Mouse (Mus musculus): ENCODE data around the gene Fmnl1.

Fmnl1 gene

DNA sequence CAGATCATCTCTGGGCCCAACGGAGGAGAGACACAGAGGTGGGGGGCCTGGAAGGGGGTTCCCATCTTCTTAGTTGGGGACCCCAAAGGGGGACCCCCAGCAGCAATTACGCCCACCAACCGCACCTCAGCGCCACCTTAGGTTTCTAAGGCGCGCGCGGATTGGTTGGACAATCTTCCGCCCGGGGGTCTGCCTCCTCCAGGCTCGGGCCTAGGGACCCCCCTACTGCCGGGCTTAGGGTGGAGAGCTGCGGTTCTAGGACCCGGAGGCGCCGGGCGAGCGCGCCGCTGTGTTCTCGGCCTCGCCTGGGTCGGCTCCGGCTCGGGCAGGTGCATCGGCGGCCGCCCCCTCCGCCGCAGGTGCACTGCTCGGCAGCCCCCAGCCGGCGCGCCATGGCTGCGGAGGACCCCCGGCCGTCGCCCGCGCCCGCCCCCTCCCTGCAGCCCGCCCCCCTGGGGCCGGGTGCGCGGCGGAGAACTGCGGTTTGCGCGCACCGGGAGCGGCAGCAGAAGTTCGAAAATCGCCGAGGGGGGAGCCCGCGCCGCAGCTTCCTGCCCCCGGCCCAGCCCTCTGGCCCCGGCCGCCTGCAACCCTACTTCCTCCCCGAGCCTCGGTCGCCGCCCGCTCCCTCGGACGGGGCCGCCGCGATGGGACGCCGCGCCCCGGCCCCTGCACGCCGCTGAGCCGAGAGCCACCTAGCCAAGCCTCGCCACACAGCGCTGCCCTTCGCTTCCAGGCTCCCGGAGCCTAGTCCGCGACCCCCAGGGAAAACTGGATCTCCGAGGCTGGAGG is at the start of gene Fmnl1:
Fmnl1 (plus strand) TSS at position 614 of the 792 bp plus-strand sequence.
- DNase-seq, result peak; percentile 38 to 58

DNA sequence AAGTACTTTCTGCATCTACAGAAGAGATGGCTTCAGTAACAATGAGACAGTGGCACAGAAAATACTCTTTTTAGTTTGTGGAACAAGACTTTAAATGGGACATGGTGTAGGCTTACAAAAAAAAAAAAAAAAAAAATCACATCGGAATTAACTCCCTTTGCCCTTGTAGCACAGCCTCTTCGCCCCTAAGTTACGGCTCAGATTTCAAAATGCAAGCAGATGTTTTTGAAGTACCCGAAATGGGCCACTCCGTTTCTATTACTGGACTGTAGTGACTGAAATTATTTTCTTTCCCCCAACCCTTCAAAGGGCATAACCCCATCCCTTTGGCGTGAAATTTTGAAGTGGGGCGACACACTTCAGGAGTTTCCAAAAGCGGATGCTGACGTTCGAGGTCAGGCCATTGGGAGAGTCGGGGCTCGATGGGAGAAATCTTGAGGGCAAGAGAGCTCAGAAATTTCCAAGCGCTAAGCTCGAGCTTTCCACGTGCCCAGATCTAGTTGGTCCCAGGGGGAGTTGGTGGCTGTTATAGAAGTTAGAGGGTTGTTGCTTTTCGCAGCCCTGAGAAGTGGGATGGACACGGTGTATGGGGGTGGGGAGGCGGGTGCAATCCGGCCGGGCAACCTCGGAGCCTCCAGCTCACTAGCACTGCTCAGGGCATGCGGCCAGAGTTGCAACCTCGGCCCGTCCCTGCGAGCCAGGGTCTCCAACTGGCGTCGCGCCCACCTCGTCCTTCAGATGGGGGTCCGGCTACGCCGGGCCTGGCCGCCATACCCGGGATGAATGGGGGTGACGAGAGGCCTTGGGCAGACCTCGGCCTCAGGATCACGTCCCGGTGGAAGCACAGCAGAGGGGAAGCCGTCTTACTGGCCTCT is 39.0 kb upstream of the Fmnl1 start, which contains the start of gene Hexim2:
Hexim2 (plus strand) TSS at position 729 of the 875 bp plus-strand sequence.
- peak; percentile 60 to 62 for DNase-seq

DNA sequence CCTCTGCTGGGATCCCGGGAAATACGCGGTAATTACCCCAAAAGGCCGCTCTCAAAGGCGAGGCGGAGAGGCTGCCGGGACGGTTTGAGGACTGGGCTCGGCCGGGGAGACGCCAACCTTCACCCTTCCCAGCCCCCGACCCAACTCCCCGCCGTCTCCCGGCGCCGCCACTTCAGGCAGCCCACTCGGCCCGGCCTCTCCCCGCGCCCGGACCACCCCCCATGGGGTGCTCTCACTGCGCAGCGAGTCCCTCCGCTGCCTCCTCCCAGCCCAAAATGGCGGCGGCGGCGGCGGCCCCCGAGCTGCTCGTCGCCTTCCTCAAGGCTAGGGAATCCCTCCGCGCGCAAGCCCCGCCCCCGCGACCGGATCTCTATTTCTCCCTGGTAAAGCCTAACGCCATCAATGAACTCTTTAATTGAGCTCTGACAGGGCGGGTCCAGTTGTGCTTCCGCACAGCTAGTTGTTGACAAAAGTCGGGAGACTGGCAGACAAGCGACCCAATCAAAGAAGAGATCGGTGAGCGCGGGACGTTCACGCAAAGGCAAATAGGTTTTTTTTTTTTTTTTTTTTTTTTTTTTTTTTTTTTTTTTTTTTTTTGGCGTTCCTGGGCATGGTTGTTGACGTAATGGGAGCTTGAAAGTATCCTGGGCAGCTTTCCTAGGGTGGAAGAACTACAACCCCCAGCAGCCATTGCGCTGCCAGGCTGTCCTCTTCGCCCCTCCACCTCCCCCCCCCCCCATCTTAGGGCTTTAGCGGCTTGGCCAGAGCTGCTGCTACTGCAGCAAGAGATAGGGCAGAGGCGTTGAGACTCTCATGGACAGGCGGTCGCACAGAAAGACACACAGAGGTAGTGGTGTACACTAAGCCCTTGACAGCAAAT is 38.1 kb upstream of the Fmnl1 start:
- DNase-seq, result peak; percentile 100

DNA sequence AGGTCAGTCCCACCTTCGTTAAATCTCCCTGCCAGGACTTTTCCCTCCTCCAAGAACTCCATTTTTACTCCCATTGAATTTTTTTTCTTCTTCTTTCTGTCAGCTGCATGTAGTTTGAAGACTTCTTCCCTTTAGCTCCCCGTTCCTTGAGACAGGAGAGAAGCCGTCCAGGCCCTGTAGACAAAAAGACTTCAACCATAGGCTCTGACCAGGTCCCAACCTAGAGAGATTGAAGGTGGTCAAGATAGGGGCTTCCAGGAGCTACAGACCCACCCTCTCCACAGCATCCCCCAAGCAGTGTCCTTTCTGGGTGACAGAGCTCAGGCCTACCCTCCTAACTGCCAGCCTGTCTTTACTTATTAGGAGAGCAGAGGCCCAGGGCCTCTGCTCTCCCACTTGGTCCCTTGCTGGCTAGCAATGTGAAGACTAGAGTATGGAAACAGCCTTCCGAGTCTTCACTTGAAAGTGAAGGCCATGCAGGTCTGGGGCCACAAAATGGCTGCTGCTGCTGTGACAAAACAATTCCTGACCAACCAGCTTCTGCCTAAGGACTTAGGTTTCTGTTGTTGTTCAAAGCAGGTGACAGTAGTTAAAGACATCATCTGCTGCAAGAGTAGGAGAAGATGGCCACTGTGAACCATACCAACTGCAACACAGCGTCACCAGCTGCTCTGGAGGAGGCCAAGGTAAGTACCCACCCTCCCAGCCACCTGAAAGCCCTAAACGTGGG is 37.3 kb upstream of the Fmnl1 start:
- no peak for DNase-seq

DNA sequence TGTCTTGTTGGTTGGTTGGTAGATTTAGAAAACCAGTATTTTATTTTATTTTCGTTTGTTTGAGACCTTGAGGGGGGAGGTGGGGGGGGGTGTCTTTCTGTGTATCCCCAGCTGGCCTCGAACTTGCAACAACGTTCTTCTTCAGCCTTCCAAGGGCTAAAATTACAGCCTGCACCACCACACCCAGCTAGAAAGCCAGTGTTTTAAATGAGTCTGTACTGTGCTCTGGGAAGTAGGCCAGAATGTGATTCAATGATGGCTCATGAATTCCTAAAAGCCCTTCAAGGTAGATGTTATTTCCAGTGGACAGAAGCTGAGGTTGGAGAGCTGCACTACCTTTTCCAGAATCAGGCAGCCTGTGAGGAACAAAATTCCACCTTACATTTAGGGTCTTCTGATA is 36.7 kb upstream of the Fmnl1 start:
- DNase-seq, result no peak

DNA sequence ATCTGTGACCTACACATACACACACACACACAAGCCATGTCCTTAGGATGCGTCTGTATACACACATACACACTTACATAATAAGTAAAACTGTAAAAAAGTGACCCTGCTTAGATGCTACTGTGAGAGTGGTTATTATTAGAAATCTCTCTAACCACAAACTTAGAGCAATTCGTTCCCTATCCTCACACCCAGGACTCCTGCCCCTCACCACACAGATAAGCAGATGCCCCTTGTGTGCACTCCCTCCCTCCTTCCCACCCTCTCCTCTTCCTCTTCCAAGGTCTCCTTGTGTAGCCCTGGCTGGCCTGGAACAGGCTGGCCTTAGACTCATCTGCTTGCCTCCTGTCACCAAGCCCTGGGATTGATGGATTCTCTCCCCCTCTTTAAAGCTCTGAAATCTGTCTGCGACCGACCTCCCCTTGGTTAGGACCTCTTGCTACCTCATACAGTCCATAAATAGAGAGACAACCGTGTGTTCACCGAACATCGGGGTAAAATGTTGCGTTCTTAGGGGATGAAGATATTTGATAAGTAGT is 34.8 kb upstream of the Fmnl1 start:
- DNase-seq, result no peak

DNA sequence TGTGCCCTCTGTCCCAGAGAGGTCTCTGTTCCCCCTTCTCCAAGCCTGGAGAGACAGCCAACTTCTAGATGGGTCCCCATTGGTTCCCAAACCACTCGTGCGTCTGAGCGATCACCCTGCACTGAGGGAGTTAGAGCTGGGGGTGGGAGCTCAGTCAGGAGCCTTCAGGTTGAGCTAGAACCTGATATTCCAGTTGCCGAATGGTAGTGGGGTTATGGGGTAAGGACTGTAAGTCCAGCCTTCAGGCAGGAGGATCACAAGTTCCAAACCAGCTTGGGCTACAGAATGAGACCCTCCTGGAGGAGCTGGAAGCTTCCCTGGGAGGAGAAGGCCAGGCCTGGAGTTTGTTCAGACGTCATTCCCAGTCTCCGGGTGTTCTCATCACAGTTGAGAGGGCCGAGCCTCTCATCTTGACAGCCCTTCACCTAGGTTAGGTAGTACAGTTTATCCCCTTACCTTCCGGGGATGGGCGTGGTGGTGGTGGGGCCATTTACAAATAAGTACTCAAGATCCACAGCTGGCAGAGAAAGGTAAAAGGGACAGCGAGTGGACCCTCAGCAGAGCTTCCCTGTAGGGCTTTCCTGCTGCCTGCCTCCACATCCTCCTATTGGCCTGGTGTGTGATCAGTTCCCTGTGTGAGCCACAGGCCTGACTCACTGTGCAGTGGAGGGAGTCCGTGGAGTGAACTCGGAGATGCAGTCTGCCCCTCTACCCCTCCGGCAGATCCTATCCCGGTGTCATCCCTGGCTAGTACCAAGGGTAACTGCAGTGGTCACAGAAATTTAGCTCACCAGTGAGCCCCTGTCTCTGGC is 30.8 kb upstream of the Fmnl1 start:
- DNase-seq, result no peak

DNA sequence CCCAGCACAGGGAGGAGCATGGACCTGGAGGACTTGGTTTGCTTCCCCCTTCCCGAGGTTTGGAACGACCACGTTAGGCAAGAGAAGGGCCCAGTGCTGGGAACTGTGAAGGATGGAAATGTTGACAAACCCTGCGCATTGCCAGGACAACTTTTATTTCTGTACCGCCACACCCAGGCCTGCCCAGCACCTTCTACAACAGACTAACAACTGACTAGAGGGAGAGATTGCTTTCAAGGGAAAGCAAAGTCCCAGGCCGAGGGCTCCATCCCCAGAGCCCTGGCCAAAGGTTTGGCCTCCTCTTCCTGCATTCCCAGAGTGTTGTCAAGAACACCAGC is 30.2 kb upstream of the Fmnl1 start:
- DNase-seq, result peak; percentile 44 to 62

DNA sequence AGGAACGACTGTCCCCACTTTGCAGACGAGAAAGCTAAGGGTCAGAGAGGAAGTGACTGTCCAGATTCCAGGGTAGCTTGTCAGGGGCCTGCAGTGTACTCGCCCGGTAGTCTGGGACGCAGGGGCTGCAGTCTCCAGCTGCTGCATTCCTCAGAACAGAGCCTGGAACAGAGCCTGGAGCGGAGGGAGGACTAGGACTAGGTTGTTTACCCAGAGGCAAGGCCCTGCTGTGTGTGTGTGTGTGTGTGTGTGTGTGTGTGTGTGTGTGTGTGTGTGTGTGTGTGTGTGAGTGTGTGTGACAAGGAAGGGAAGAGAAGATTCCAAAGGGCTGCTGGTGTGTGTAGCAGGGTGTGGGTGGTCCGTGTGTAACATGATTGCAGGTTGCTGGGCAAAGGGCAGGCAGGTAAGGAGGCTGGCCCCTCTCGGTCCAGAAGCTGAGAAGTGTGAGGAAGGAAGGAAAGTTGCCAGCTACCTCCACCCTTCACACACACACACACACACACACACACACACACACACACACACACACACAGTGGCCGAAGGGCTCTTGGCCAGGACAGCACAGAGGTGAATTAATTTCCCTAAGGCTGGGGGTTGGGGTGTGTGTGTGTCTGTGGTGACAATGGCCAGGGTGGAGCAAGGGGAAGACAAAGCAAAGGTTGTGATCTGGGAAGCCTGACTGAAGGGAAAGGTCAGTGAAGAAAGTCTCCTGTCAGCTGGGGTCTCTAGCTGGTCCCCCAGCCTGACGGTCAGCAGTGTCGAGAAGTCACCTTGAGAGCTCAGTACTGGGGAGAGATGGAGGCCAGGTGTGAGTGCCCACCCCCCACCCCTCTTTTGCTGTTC is 29.6 kb upstream of the Fmnl1 start:
- peak; percentile 71 to 81 for DNase-seq

DNA sequence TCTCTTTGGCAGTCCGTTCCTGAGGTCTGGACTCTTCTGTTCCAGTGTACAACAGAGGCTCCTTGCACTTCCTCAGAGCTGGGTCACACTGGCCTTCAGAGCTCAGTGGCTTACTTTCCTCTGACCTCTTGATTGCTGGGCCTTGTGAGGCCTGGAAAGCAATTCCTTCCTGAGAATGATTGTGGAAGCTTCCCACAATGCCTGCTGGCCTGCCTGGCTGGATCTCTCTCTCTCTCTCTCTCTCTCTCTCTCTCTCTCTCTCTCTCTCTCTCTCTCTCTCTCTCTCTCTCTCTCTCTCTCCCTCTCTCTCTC is 29.0 kb upstream of the Fmnl1 start:
- no peak for DNase-seq

DNA sequence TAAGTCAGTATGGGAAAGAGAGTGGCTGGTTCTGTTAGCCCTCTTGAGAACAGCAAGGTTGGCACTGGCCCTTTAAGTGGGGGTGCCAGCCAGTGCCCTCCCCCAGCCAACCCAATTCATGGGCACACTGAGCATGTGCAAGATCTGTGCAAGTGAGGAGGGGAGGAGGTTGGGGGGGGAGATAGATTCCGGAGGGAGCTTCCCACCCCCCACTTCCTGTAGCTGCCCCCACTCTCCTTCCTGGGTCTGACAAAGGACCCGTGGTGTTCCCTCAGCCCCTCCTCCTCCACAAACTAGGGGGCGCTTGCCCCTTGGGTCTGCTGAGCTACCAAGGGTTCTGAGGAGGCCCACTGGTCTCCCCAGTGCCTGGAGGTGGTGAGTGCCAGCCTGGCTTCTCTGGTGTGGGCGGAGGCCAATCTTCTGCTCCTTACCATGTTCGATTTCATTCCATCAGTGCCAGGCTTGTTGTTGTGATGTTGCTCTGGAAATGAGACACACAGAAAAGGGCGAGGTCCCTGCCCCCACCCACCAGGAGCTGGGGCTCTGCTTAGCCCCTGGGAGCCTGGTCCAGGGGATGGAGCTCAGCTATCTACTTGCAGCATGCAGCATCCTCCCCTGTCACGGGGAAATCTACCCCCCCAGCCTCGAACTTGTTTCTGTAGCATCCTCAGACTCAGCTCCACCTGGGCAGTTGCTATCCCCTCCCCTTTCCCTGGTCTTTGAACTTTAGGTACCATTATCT is 28.3 kb upstream of the Fmnl1 start:
- peak; percentile 81 to 88 for DNase-seq

DNA sequence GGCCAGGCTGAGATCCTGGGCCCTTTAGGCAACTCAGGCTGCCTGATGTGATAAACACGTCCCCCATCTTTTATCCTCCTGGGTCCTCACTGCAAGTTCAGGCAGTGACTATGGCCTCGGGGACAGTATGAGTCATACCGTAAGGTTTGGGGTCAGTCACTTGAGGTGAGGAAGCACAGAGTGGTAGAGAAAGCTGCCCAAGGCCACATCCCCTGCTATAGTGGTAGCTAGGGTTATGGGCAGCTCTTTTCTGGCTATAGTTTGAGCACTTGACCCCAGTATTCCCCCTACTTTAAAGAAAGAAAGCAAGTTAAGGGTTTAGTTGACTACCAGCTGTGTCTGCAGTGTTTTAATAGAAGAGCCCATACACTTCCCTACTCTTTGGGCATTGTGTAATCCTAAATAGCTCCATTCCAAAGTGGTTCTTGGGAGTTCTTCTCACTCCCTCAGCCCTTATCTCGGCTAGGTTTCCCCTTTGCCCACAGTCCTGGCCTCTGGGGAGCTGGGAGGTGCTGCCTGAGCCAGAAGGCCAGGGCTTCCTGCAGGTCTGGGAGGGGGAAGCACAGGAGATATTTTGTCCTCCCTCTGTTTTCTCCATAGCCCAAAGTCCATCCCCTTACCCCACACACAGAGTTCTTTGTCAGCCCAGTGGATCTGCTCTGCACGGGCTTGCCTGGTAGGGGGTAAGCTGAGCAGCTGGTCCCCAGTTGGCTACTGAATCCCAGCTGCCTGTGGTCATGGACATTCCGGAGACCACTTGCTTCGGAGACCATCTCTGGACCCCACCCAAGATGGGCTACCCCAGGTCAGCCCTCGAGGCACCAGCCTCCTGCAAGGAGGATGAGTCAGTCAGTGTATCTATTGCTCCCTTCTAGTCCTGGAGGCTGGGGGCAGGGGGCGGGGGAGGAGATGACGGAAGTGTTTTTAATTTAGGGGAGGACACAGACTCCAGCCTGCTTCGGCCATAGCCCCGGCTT is 26.3 kb upstream of the Fmnl1 start:
- DNase-seq, result no peak

DNA sequence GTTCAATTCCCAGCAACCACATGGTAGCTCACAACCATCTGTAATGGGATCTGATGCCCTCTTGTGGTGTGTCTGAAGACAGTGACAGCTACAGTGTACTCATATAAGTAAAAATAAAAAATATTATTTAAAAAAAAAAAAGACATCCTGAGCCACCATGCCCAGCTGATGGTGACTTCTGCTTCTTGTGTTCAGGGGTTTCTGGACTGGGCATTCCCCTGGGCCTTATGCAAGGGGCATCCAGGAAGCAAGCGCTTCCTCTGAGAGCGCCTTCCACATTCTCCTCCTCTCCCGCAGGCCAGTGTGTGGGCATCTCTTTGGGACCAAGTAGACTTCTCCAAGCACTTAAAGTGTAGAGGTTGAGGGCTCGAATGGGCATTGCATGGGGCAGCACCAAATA is 24.5 kb upstream of the Fmnl1 start:
- DNase-seq, result no peak

DNA sequence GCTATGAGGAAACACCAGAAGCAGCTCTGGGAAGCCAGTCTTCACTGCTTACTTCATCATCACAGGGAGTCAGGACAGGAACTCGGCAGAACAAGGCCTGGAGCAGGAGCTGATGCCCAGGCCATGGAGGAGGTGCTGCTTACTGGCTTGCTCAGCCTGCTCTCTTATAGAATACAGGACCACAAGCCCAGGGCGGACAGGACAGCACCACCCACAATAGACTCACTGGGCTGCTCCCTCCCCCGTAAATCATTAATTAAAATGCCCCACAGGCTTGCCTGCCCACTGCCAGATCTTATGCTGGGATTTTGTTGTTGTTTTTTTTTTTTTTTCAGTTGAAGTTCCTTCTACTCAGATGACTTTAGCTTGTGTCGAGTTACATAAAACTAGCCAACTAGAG is 23.1 kb upstream of the Fmnl1 start:
- no peak for DNase-seq

DNA sequence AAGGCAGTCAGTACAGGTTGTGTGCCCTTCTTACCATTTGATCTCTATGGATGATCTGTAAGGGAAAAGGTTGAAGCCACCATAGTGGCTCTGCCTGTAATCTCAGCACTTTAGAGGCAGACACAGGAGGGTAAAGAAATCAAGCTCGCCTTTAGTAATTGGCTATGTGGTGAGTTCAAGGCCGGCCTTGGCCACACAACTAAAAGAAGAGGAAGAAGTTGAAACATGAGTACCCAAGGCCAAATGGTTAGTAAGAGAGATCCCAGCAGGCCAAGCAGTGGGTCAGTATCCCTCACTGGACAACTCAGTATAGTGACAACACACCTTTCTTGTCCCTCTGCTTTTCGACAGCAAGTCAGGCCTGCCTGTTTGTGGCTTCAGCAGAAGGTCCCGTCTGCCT is 21.1 kb upstream of the Fmnl1 start:
- no peak for DNase-seq

DNA sequence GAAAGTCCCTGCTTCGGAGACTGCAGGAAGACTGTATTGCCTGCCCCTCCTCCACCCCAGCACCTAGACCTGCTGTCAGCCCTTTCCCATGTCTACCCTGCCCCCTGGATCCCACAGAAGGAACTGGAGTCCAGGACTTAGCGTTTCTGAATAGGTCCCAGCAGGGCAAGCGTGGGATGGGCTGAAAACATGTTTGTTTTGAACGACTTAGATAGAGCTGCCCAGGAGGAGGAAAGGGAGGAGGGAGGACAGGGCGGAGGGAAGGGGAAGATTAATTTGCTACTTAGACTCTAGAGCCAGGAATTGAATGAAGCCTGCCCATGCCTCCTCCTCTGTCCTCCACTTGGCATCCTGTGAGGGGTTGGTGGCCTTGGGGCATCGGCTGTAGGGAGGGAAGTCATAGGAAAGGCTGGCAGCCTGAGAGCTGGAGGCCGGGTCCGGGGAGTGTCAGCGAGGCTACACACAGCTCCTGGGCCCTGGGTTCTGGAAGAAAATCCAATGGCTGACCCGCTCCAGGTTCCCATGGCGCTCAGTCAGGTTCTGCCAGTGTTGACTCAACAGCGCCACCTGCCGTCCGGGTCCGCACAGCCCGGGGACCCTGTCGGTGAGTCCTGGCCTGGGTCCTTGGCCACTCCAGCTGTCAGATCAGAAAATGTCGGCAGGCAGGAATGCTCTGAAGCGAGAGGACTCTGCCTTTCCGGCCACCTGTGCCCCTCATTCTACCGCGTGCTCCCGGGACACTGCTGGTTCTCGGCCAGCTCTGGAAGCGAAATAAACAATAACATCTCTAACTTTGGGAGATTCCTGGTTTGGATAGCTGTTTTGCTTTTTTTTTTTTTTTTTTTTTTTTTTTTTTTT is 12.1 kb upstream of the Fmnl1 start:
- peak; percentile 93 to 96 for DNase-seq

DNA sequence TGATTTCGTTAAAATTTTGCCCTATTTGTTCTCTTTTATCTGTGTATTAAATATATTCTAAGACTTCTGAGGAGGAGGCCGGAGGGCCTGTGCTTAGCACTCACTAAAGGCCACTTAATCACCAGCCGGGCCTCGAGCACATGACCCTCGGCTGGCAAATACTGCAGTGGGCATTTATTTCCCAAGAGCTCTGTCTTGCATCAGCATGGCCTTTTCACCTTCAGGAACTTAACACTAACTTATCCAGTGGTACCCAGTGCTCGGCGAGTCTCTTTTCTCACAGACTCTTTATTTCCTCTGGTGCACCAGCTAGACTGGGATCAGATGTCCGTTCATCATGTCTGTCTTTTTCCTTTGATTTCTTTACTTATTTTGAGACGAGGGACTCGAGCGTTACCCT is 10.2 kb upstream of the Fmnl1 start:
- DNase-seq, result no peak
